Mouse (Mus musculus): ENCODE results near the gene Dcpp1. TPM values are rescaled to one million over a fixed set of nuclear protein-coding genes. Genes with fewer than 3 reads are reported as not detected.

The Dcpp1 gene
- polyA plus RNA-seq, 1 experiment = 0.67 TPM

DNA sequence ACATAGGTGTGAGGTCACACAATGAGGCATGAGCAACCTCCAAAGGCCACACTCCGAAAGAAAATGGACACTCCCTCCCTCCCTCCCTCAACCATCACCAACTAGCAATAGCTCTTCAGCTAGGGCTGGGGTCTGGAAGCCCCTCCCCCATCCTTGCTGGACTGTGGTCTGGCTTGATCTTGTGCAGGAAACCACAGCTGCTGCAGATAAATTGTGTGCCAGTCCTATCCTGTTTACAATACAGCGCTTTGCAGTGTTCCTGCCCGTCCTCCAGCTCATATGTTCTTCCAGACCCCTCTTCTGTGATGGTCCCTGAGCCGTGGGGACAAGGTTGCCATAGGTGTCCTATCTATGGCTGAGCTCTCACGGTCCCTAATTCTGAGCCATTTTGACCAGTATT is 50.5 kb downstream of the Dcpp1 start:
- no peak overlapping the region for H3K4me3 ChIP-seq (ENCODE audit: control insufficient read depth, low read depth, low read length)
- H3K4me1 ChIP-seq (ENCODE audit: control insufficient read depth, insufficient read depth, low read length) = 0 out of 2 replicates have a peak, but pooled peaks cover 2% of the 10 kb centered on the region
- no peak overlapping the region for H3K27ac ChIP-seq (ENCODE audit: control insufficient read depth, insufficient read depth, low read depth, low read length)
- H3K27me3 ChIP-seq (ENCODE audit: control insufficient read depth, insufficient read depth, low read length) = no peaks in the 10 kb centered on the region
- no peak for TF ChIP-seq CTCF (IDR thresholded peaks at IDR 0.05; ENCODE audit: control insufficient read depth, insufficient read depth, insufficient replicate concordance, low read depth, low read length)
- TF ChIP-seq POLR2A (IDR thresholded peaks at IDR 0.05; ENCODE audit: control insufficient read depth, low read depth, low read length) = no peak
- no peaks in the 10 kb centered on the region for H3K36me3 ChIP-seq (ENCODE audit: control insufficient read depth, insufficient read depth, low read length)

Other genes starting within 250 kb of the Dcpp1 start
- 0.35 and 0.36 TPM in 2 replicates for gene Mmp25, start 235.6 kb upstream of the Dcpp1 start, polyA plus RNA-seq (2012; rRNA removed)
- gene Bicdl2, start 220.4 kb upstream of the Dcpp1 start, polyA plus RNA-seq (2012; rRNA removed) = 1.0 and 1.5 TPM in 2 replicates
- gene Hcfc1r1, start 207.3 kb upstream of the Dcpp1 start, polyA plus RNA-seq (2012; rRNA removed) = 54.9 and 64.9 TPM in 2 replicates
- gene Thoc6, start 207.0 kb upstream of the Dcpp1 start, polyA plus RNA-seq (2012; rRNA removed) = 9.8 and 9.9 TPM in 2 replicates
- 1.2 and 1.7 TPM in 2 replicates for gene Tnfrsf12a, start 203.4 kb upstream of the Dcpp1 start, polyA plus RNA-seq (2012; rRNA removed)
- 0.16 and 0.19 TPM in 2 replicates for gene Cldn6, start 201.6 kb upstream of the Dcpp1 start, polyA plus RNA-seq (2012; rRNA removed)
- gene Cldn9, start 196.8 kb upstream of the Dcpp1 start, polyA plus RNA-seq (2012; rRNA removed) = 0.27 and 0.72 TPM in 2 replicates
- 6.7 and 7.1 TPM in 2 replicates for gene 1520401A03Rik, start 158.1 kb upstream of the Dcpp1 start, polyA plus RNA-seq (2012; rRNA removed)
- 78.6 and 88.6 TPM in 2 replicates for gene Pkmyt1, start 154.5 kb upstream of the Dcpp1 start, polyA plus RNA-seq (2012; rRNA removed)
- gene Paqr4, start 140.0 kb upstream of the Dcpp1 start, polyA plus RNA-seq (2012; rRNA removed) = 0.69 and 0.85 TPM in 2 replicates
- gene Kremen2, start 135.0 kb upstream of the Dcpp1 start, polyA plus RNA-seq (2012; rRNA removed) = 0.80 and 0.97 TPM in 2 replicates
- 155 and 178 TPM in 2 replicates for gene Flywch1, start 109.3 kb upstream of the Dcpp1 start, polyA plus RNA-seq (2012; rRNA removed)
- gene Flywch2, start 94.8 kb upstream of the Dcpp1 start, polyA plus RNA-seq (2012; rRNA removed) = 11.8 and 14.8 TPM in 2 replicates
- gene Srrm2, start 90.3 kb upstream of the Dcpp1 start, polyA plus RNA-seq (2012; rRNA removed) = 259 and 286 TPM in 2 replicates
- 1,587 and 1,813 TPM in 2 replicates for gene Elob, start 51.7 kb upstream of the Dcpp1 start, polyA plus RNA-seq (2012; rRNA removed)
- gene Prss33, start 44.8 kb upstream of the Dcpp1 start, polyA plus RNA-seq (2012; rRNA removed) = 0.89 and 1.2 TPM in 2 replicates
- 0.30 and 0.36 TPM in 2 replicates for gene Prss32, start 37.0 kb upstream of the Dcpp1 start, polyA plus RNA-seq (2012; rRNA removed)
- 12.2 and 13.8 TPM in 2 replicates for gene Prss41, start 36.7 kb upstream of the Dcpp1 start, polyA plus RNA-seq (2012; rRNA removed)
- 208 and 246 TPM in 2 replicates for gene Prss21, start 12.8 kb upstream of the Dcpp1 start, polyA plus RNA-seq (2012; rRNA removed)
- not detected in 2 replicates for gene Dcpp2, start within 50 bp of the Dcpp1 start, polyA plus RNA-seq (2012; rRNA removed)
- gene Dcpp3, start 36.6 kb downstream of the Dcpp1 start, polyA plus RNA-seq (2012; rRNA removed) = not detected in 2 replicates
- gene Sbp, start 60.8 kb downstream of the Dcpp1 start, polyA plus RNA-seq (2012; rRNA removed) = not detected in 2 replicates
- gene Sbpl, start 74.4 kb downstream of the Dcpp1 start, polyA plus RNA-seq (2012; rRNA removed) = not detected in 2 replicates
- gene Prss30, start 99.7 kb downstream of the Dcpp1 start, polyA plus RNA-seq (2012; rRNA removed) = not detected in 2 replicates
- not detected in 2 replicates for gene Prss22, start 117.2 kb downstream of the Dcpp1 start, polyA plus RNA-seq (2012; rRNA removed)
- not detected in 2 replicates for gene Prss27, start 157.3 kb downstream of the Dcpp1 start, polyA plus RNA-seq (2012; rRNA removed)
- 11.5 and 11.9 TPM in 2 replicates for gene Kctd5, start 192.6 kb downstream of the Dcpp1 start, polyA plus RNA-seq (2012; rRNA removed)

Data from testis, adult 2 months (tissue).